Mouse (Mus musculus) heart, adult 10 weeks (tissue): ENCODE measurements around the gene Mnt. TPM values are rescaled to one million over a fixed set of nuclear protein-coding genes. Genes with fewer than 3 reads are reported as not detected.

Source experiments
- polyA plus RNA-seq: library from polyadenylated mRNA; stranded (reverse); fragments of 350-450 nt; fragmentation: Illumina TruSeq; extraction: RNeasy Lipid Tissue Mini Kit (QIAGEN cat#74804); gene quantifications from one replicate; pipeline ENCODE4 v1.2.3, GENCODE M21; 2014; ENCODE audit warnings: low read depth, low replicate concordance

Mnt gene
- polyA plus RNA-seq = 7.2 TPM

DNA sequence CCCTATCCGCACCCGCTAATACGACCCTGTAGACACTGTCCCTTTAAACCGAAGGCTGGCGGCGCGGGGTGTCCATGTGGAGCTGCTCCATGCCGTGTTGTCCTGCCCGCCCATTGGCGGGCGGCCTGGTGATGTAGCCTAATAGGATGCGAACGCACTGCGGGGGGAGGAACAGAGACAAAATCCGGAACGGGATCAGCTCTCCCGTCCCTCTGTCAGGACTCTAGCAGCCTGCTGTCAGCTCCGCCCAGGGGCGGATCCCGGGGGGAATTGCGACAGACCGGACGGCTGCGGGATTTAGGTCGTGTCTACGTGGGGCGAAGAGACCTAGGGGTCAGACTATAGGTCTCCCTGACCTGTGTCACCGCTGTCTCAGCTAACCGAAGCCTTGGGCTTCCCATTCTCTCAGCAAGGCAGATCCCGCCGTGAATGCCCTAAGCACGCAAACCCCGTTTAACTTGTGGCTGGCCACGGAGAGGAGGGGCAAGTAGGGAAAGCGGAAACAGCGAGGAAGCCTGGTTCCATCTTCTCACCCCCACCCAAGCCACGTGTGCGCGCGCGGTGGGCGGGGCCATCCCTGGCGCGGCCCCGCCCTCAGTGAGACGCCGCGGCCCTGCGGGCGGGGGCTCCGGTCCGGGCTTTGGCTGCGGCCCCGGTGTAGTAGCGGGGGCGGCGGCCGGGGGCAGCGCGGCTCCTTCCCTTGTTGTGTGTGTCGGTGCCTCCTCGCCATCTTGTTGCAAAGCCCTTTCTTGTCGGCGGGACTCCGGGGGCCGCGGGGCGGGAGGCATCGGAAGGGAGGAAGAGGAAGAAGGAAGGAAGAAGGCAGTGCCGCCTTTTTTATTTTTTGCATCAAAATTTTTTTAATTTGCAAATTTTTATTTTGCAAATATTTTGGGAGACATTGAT, at the start of gene Mnt:
TSS of gene Mnt (plus strand) at position 665 of the 906 bp plus-strand sequence.

Other genes with a start within 250 kb of the Mnt start
- 52.3 TPM for gene Rap1gap2, start 220.0 kb upstream of the Mnt start, polyA plus RNA-seq
- not detected for gene Ccdc92b, start 211.3 kb upstream of the Mnt start, polyA plus RNA-seq
- gene Cluh, start 181.4 kb upstream of the Mnt start, polyA plus RNA-seq = 145 TPM
- gene Pafah1b1, start 106.2 kb upstream of the Mnt start, polyA plus RNA-seq = 122 TPM
- 13.6 TPM for gene Mettl16, start 60.1 kb upstream of the Mnt start, polyA plus RNA-seq
- gene Sgsm2, start 66.1 kb downstream of the Mnt start, polyA plus RNA-seq = 6.0 TPM
- gene Tsr1, start 67.2 kb downstream of the Mnt start, polyA plus RNA-seq = 17.0 TPM
- 15.2 TPM for gene Smg6, start 94.9 kb downstream of the Mnt start, polyA plus RNA-seq
- 23.9 TPM for gene Srr, start 95.0 kb downstream of the Mnt start, polyA plus RNA-seq